Mouse (Mus musculus) brain, embryonic 18.5 days (tissue): ENCODE measurements at regions not wholly inside any gene's neighbourhood (a gene's known extent, or its start where the extent isn't known, plus 50 kb on each side); places are given as distances from the start of the nearest gene placed in this dataset.
A peak's percentile ranks its signal among the peaks of the same experiment; 100 is the strongest.

ENCODE experiments used
- DNase-seq: peaks from one replicate; pipeline ENCODE4 v3.0.0-alpha.2; 2012; ENCODE audit warnings: low read depth, low spot score

- no peak for DNase-seq
These were observed 68.8 kb downstream of the Cxcl12 start for GRCm38 (mm10) chr6:117237096-117237495.

DNA sequence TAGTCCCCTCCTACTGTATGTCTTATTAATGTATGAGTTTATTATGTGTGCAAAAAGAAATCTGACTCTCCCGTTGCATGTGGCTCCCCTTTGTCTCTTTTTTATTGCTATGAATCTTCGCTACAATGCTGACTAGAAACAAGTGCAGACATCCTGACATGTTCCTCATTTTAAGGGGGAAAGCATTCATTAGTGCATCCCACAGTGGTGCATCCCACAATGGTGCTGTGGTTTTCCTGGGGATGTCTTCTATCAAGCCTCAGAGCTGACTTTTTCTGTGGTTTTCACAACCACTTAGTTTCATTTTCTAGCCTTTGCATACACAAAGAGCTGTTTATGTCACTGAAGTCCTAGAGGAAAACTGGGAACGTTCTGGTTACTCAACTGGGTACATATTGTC lies 72.9 kb downstream of the Cxcl12 start:
- DNase-seq = no peak

GRCm38 (mm10) chr6:117245398-117245797 lies 77.1 kb downstream of the Cxcl12 start:
- no peak for DNase-seq

DNA sequence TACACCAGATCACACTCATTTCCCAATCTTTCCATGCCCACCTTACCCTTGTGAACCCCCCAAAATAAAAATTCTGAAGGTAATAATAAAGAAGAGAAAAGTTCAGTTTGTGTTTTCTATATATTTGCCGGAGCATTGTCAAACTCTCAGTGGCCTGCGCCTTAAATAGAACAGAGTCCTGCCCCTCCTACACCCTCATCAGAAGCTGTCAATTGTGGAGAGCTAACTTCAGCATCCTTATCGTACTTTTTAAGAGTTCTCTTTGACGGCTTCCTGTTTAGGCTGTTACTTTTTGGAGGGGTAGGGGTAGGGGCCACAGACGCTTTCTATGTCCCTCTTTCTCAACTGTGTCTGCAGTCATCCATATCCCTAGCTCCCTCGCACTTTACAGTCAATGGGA lies 77.5 kb downstream of the Cxcl12 start:
- no peak for DNase-seq

DNA sequence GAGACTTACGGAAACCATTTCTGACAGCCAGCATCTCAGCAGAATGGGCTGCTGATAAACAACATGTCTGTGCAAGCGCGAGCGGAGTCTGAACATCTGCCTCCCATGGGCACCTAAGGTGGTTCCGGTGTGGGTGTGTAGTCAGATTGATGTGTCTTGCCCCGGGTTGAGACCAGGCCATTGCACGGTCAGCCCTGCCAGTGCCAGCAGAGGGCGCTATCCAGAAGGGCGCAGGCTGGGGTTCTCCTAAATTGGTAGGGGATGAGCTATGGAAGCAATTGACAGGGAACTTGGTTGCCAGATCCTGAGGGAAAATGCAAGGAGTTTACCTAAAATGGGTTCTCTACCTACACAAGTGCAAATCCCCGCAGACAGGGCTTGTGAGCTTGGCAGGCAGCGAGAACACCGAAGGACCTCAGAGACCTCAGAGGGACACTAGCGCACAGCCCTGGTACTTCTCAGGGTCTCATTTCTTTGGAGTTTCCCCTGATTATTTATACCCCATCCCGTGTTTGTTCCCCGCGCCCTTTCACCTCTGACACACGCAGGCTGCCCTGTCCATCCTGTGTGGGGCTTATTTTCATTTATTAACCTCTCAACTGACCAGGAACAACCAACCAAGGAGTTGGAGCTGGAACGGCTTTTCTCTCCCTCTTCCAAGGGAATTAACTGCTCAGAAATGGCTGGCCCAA lies 81.0 kb downstream of the Cxcl12 start:
- DNase-seq = no peak

- no peak for DNase-seq
These were observed 81.7 kb downstream of the Cxcl12 start for GRCm38 (mm10) chr6:117250051-117250450.

GRCm38 (mm10) chr6:117251383-117251925 lies 83.1 kb downstream of the Cxcl12 start:
- DNase-seq = no peak

DNA sequence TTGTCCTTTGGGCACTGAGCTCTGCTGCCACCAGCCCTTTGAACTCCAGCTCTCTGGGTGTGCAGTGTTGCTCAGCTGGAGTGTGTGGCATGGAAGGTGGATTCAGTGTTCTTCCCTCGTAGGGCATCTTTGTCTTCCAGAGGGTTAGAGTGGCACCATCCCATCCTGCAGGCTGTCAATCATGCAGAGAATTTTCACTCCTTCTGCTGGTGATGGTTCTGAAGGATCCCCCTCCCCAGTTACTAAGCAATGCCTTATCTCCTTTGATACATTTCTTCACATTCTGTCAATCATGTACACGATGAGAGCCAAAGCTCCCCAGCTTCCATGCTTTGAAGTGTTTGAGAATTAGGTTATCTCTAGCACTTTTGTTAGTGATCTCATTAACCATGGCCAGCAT lies 84.0 kb downstream of the Cxcl12 start:
- no peak for DNase-seq

- no peak for DNase-seq
These were observed 84.7 kb downstream of the Cxcl12 start for GRCm38 (mm10) chr6:117253036-117253435.

DNA sequence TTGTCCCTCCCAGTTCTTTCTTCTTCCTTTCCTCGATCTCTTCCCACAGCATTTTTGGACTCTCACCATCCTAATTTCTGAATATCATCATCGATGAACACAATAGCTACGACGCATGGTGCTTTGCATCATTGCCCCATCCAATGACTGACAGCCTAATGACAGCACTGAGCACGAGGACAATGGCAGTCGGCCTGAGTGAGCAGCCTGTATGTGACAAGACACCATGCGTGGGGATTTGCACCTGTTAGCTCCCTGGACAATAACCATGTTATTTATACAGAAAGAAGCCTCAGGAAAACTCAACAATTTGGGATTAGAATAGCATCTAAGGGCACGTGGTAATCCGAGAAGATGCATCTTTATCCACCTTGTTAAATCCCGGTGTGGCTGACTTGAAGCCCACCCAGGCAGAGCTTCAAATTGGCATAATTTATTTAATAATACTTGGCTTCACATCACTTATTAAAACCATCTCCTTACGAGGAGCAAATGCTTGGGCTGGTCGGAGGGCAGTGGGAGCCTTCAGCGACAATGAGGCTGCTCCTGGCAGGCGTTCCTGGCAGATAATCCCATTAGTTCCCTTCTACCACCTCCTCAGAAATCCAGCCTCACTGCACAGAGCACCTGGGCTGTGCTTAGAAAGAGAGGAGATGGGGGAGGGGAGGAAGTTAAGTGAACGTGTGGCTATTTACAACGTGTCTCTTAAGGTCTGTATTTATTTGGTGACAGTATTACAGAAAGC lies 85.4 kb downstream of the Cxcl12 start:
- no peak for DNase-seq

DNA sequence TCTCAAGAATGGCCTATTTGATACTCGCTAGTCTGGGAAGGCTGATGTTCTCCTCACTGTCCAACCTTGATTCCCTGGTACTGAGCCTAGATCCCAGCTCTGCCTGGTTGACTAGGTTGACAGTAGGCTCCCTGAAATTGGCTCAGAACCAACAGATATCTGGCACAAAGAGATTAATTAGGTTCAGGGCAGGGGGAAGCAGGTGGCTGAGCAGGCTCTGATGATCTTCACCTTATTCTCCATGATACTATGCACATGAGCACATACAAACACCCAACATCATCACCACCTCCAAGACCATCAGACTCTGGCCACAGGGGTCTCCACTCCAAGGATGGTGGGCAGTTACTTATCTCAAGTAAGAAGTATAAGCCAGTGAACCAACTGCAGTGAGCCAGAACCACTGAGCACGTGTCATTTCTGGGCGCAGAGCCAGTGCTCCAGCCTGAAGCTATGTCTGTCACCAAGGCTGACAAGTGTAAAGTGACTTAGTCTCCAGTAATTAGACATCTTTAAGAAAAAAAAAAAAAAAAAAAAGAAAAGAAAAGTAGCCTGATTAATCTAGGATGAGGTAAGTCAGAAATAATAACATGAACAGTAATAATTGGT lies 86.4 kb downstream of the Cxcl12 start:
- peak; percentile 76 for DNase-seq

DNA sequence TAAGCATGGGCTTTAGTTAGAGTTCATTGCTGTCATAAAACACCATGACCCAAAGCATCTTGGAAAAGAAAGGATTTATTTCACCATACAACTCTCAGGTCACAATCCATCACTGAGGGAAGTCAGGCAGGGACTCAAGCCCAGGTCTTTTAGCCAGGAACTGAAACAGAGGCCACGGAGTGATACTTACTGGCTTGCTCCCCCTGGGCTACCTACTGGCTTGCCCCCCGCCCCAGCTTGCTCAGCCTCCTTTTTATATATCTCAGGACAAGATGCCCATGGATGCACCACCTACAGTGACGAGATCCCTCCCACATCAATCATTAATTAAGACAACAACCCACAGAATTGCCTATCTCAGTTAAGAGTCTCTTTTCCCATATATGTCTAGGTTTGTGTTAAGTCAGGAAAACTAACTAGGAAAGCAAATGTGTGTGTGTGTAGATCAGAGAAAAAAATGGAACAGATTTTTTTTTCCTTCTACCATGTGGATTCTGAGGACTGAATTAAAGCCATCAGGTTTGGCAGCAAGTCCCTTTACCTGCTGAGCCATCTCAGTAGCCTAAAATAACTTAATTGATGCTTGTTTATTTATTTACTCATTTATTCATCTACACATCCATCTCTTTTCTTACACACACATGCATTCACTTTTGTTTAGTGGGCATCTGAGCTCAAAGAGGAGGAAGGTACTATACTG lies 87.2 kb downstream of the Cxcl12 start:
- no peak for DNase-seq

- no peak for DNase-seq
These were observed 87.8 kb downstream of the Cxcl12 start for GRCm38 (mm10) chr6:117256099-117256471.

DNA sequence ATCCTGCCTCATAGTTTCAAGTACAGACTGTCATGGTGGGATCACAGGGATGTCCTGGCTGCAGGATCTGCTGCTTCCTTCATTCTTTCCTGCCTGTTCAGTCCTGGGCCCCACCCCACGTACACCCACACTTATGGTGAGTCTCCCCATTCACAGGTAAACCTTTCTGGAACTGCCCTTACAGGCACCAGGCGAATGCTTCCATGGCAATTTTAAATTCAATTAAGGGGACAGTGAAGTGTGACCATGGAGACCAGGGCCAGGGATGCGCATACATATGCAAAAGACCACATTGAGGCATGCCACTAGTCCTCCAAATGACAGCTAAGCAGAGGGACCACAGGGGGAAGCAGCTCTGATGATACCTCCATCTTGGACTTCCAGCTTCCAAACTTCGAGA lies 89.3 kb downstream of the Cxcl12 start:
- no peak for DNase-seq

DNA sequence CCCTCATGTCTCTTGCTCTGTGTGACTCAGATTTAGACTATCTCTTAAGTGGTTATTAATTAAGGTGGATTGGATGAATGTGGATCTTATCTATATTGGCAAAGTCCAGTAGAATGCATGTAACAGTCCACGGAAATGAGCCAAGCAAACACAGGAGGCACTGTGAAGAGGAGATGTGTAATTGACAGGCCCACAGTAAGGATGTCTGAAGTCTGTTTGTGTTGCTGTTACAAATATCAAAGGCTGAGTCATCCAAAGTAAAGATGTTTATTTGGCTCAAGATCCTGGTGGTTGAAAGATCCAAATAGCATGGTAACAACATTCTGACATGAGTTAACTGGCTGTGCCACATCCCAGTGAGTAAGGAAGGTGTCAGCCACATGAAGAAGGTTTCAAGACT lies 99.6 kb downstream of the Cxcl12 start:
- DNase-seq = no peak

DNA sequence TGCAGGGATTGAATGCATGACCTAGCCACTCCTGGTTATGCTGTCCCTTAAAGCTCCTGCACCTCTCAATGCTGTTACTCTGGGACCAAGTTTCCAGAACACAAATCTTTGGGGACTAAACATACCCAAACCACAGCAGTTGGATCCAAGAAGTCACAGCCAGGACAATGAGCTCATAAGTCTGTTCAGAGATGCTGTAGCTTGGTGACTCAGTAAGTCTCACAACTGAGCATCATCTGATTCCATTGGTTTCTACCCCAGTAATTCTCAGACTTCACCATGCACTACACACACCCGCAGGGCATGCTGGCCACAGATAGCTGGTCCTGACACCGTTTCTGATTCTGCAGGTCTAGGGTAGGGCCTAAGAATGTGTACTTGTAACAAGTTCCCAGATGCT lies 100.0 kb downstream of the Cxcl12 start:
- DNase-seq = no peak

GRCm38 (mm10) chr6:117270261-117270660 lies 101.9 kb downstream of the Cxcl12 start:
- DNase-seq = no peak

DNA sequence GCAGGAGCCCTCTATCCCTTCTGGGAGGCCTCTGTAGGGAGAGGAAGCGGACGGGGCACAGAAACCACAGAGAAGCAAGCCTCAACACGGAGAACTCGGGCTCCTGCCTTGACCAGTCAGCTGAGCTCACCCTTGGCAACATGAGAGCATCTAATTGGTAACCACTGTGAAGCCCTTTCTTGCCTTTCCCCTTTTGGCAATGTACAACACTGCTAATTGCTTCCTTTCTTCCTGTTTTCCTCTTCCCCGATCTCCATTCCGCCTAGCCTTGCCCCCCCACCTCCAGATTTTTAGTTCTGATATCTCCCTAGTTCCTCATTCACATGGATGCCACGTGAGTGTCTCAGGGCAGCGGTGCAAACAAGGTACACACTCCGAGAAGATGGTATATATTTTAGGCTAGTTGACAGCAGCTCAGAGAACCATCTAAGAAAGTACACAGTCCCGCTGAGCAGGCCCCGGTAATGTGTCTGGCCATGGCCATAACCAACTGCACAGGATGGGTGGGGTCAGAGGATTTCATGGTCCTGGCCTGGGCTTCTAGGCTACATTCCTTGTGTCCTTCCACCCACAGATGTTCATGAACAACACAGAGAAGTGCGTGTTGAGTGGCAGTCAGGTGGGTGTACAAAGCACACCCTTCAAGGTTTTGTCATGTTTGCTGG lies 103.4 kb downstream of the Cxcl12 start:
- no peak for DNase-seq

GRCm38 (mm10) chr6:117272227-117272955 lies 104.1 kb downstream of the Cxcl12 start:
- DNase-seq = no peak

DNA sequence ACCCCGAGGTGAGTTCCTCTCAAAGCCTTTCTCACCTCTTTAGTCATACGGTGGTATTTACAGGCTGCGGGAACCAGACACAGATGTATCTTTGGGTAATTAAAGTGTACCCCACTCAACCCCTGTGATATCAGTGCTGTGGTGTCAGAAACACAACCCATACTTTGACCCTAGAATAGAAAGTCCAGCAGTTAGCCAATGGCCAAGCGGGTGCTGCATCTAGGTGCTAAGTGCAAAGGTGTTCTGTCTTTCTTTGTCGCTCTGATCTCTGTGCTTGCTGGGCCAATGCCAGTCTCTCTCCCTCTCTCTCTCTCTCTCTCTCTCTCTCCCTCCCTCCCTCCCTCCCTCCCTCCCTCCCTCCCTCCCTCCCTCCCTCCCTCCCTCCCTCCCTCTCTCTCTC lies 107.6 kb downstream of the Cxcl12 start:
- no peak for DNase-seq

GRCm38 (mm10) chr6:117276850-117277249 lies 108.5 kb downstream of the Cxcl12 start:
- no peak for DNase-seq
